Mouse (Mus musculus) heart, adult 2 months (tissue): Measurements from ENCODE around the gene Svop. TPM values are rescaled to one million over a fixed set of nuclear protein-coding genes. Genes with fewer than 3 reads are reported as not detected.

Source experiments
- DNase-seq, 2 experiments: peaks; one replicate each; pipeline ENCODE4 v3.0.0; 2021
- H3K27ac ChIP-seq: fragments of 200-600 bp; 2 replicates; pipeline ENCODE4 v1.8.1; 2022
- H3K27me3 ChIP-seq: fragments of 200-500 bp; 2 replicates; pipeline ENCODE4 v1.6.1; 2012; ENCODE audit warnings: mild to moderate bottlenecking, low read length, inconsistent platforms, mixed read lengths; ENCODE audit not compliant: control insufficient read depth, insufficient read depth
- H3K36me3 ChIP-seq: fragments of 200-500 bp; 2 replicates; pipeline ENCODE4 v1.6.1; 2012; ENCODE audit warnings: low read length, inconsistent platforms; ENCODE audit not compliant: control insufficient read depth, insufficient read depth
- H3K4me1 ChIP-seq: fragments of 200-500 bp; 2 replicates; pipeline ENCODE4 v1.6.1; 2011; ENCODE audit warnings: low read length; ENCODE audit not compliant: control insufficient read depth, insufficient read depth
- H3K4me3 ChIP-seq: fragments of 200-600 bp; 2 replicates; pipeline ENCODE4 v1.8.1; 2022
- H3K79me2 ChIP-seq: fragments of 200-500 bp; replicated peaks from 2 replicates; pipeline ENCODE4 v1.6.1; 2012; ENCODE audit warnings: mild to moderate bottlenecking, inconsistent platforms, low read length, moderate library complexity, mixed read lengths; ENCODE audit not compliant: control insufficient read depth, insufficient read depth
- H3K9ac ChIP-seq: fragments of 200-500 bp; 2 replicates; pipeline ENCODE4 v1.6.1; 2012; ENCODE audit warnings: low read depth, mild to moderate bottlenecking, control low read depth, inconsistent platforms, low read length, mixed read lengths
- CTCF ChIP-seq: fragments of 200-600 bp; IDR thresholded peaks from 2 replicates; pipeline ENCODE4 v1.8.1; 2022; ENCODE audit warnings: antibody characterized with exemption, mild to moderate bottlenecking, moderate library complexity
- EP300 ChIP-seq: fragments of 200-500 bp; IDR thresholded peaks from 2 replicates; pipeline ENCODE4 v1.6.1; 2011; ENCODE audit warnings: low read depth, low read length, control low read depth; ENCODE audit not compliant: insufficient read depth
- POLR2A ChIP-seq: fragments of 200-500 bp; IDR thresholded peaks from 2 replicates; pipeline ENCODE4 v1.6.1; 2011; ENCODE audit warnings: mild to moderate bottlenecking, low read depth, low read length, control low read depth; ENCODE audit not compliant: insufficient read depth
- WGBS: fragments of 180-500 bp; shearing (Covaris S2); methylation state at CpG from one replicate; pipeline ENCODE4 v1.1.7; 2018; 5-methylcytosine and 5-hydroxymethylcytosine counted together
- intact Hi-C: fragments of 180-260 bp; cut with DNase I; formaldehyde crosslinking; loops from one replicate; pipeline ENCODE4 v1.15.1; 2025
- polyA plus RNA-seq: library from polyadenylated mRNA; depleted of rRNA; stranded (reverse); fragments of >200 nt; gene quantifications from 2 replicates; pipeline ENCODE4 v1.2.3, GENCODE M21; 2012
- total RNA-seq, 2 experiments: library from RNA; stranded (reverse); gene quantifications; 2 replicates each; pipeline ENCODE4 v1.2.3; 2021

Gene Svop
- total and polyA plus RNA-seq, 3 experiments, result 0.08 TPM; not detected in 2

GRCm38 (mm10) chr5:114134091-114134534, 42.7 kb upstream of the Svop start:
- 38% methylated on average over 6 of the region's 6 CpGs for WGBS
- Histone ChIP-seq H3K27ac (peak overlapping the region; percentile 72), H3K4me3 (no peak overlapping the region), H3K9ac (no peak overlapping the region), H3K27me3 (no peaks in the 10 kb centered on the region), H3K36me3 (no peaks in the 10 kb centered on the region), H3K4me1 (peaks cover 6% of the 10 kb centered on the region), H3K79me2 (no peaks in the 10 kb centered on the region)
- DNase-seq, result peak; percentile 72 to 75
- intact Hi-C loops, result loop anchor here (2.0 kb wide), 1 partner anchor 19 kb away; no protein-coding TSS in a partner anchor
- TF ChIP-seq POLR2A, result peak; percentile 54; the same call in 1 of the 2 replicates
- TF ChIP-seq EP300, result peak; percentile 74
- peak; percentile 85 for TF ChIP-seq CTCF

- Histone ChIP-seq H3K4me3 (no peak overlapping the region), H3K9ac (no peak overlapping the region), H3K79me2 (no peaks in the 10 kb centered on the region), H3K27ac (peak overlapping the region; percentile 72), H3K27me3 (no peaks in the 10 kb centered on the region), H3K36me3 (no peaks in the 10 kb centered on the region), H3K4me1 (peaks cover 3% of the 10 kb centered on the region)
- WGBS, result 86% methylated on average over 6 of the region's 6 CpGs
- no peak for DNase-seq
- intact Hi-C loops, result no loop called here
- TF ChIP-seq POLR2A (no peak), EP300 (no peak), CTCF (no peak)
Observed at GRCm38 (mm10) chr5:114132841-114133240, 41.5 kb upstream of the Svop start.

GRCm38 (mm10) chr5:114131521-114131840, 40.1 kb upstream of the Svop start:
- peak overlapping the region; percentile 51 for H3K9ac ChIP-seq
- under 1% methylated on average over 15 of the region's 15 CpGs for WGBS
- H3K27me3 ChIP-seq, result no peaks in the 10 kb centered on the region
- H3K4me3 ChIP-seq, result peak overlapping the region; percentile 73
- no peaks in the 10 kb centered on the region for H3K36me3 ChIP-seq
- peak overlapping the region; percentile 84 for H3K27ac ChIP-seq
- H3K79me2 ChIP-seq, result no peaks in the 10 kb centered on the region
- DNase-seq, result peak; percentile 70 to 80
- intact Hi-C loops, result no loop called here
- TF ChIP-seq EP300, result peak; percentile 75; the same call in 1 of the 2 replicates
- TF ChIP-seq POLR2A, result peak; percentile 33; the same call in 1 of the 2 replicates
- TF ChIP-seq CTCF, result no peak
- peaks cover 1% of the 10 kb centered on the region for H3K4me1 ChIP-seq

GRCm38 (mm10) chr5:114130698-114131520, 39.5 kb upstream of the Svop start:
- intact Hi-C loops, result no loop called here
- H3K9ac ChIP-seq, result peak overlapping the region; percentile 69
- no peaks in the 10 kb centered on the region for H3K79me2 ChIP-seq
- peak overlapping the region; percentile 73 for H3K4me3 ChIP-seq
- DNase-seq, result peak; percentile 95
- WGBS, result under 1% methylated on average over 87 of the region's 87 CpGs
- H3K27ac ChIP-seq, result peak overlapping the region; percentile 84
- no peaks in the 10 kb centered on the region for H3K36me3 ChIP-seq
- peaks cover 1% of the 10 kb centered on the region for H3K4me1 ChIP-seq
- TF ChIP-seq POLR2A (no peak), EP300 (no peak), CTCF (no peak)
- H3K27me3 ChIP-seq, result no peaks in the 10 kb centered on the region

GRCm38 (mm10) chr5:114130211-114130605, 38.8 kb upstream of the Svop start, which contains the start of gene Ung:
Gene Ung, plus strand, starts transcription at chr5:114130386.
- H3K79me2 ChIP-seq, result no peaks in the 10 kb centered on the region
- H3K27me3 ChIP-seq, result no peaks in the 10 kb centered on the region
- peaks cover 1% of the 10 kb centered on the region for H3K4me1 ChIP-seq
- H3K36me3 ChIP-seq, result no peaks in the 10 kb centered on the region
- WGBS, result 3% methylated on average over 29 of the region's 29 CpGs
- H3K27ac ChIP-seq, result peak within 1 kb of the TSS; percentile 84
- intact Hi-C loops, result no loop called here
- TF ChIP-seq CTCF, result no peak
- TF ChIP-seq EP300, result no peak
- TF ChIP-seq POLR2A, result no peak
- no peak for DNase-seq
- peak within 1 kb of the TSS; percentile 69 for H3K9ac ChIP-seq
- peak within 1 kb of the TSS; percentile 73 for H3K4me3 ChIP-seq

- Histone ChIP-seq H3K9ac (no peak overlapping the region), H3K36me3 (no peaks in the 10 kb centered on the region), H3K27me3 (no peaks in the 10 kb centered on the region), H3K27ac (no peak overlapping the region), H3K4me1 (peaks cover 1% of the 10 kb centered on the region; the same call in 1 of the 2 replicates), H3K79me2 (no peaks in the 10 kb centered on the region), H3K4me3 (no peak overlapping the region; the same call in 1 of the 2 replicates)
- TF ChIP-seq EP300 (no peak), CTCF (no peak), POLR2A (no peak)
- 88% methylated on average over 15 of the region's 15 CpGs for WGBS
- no peak for DNase-seq
- intact Hi-C loops, result loop anchor here (5.0 to 10.0 kb wide), 2 partner anchors 77 to 275 kb away; no protein-coding TSS in a partner anchor
Observed at GRCm38 (mm10) chr5:114129550-114130210, 38.3 kb upstream of the Svop start.
